Mouse (Mus musculus) small intestine, adult 2 months (tissue): ENCODE results near the gene Hoxb3. TPM values are rescaled to one million over a fixed set of nuclear protein-coding genes. Genes with fewer than 3 reads are reported as not detected.
A peak's percentile ranks its signal among the peaks of the same experiment; 100 is the strongest.

Experiments used
- H3K27ac ChIP-seq: fragments of 200-500 bp; 2 replicates; pipeline ENCODE4 v1.5.1; 2012; ENCODE audit warnings: low read depth, low read length, control low read depth, inconsistent platforms; ENCODE audit not compliant: insufficient read depth
- H3K27me3 ChIP-seq: fragments of 200-500 bp; 2 replicates; pipeline ENCODE4 v1.6.1; 2012; ENCODE audit warnings: mild to moderate bottlenecking, moderate library complexity, low read length, inconsistent platforms; ENCODE audit not compliant: control insufficient read depth, insufficient read depth
- H3K36me3 ChIP-seq: fragments of 200-500 bp; 2 replicates; pipeline ENCODE4 v1.6.1; 2012; ENCODE audit warnings: mild to moderate bottlenecking, low read length, control low read depth, inconsistent platforms; ENCODE audit not compliant: control insufficient read depth, insufficient read depth
- H3K4me1 ChIP-seq: fragments of 200-500 bp; 2 replicates; pipeline ENCODE4 v1.6.1; 2012; ENCODE audit warnings: low read length, inconsistent platforms, mixed read lengths; ENCODE audit not compliant: control insufficient read depth, insufficient read depth, insufficient read length
- H3K4me3 ChIP-seq: fragments of 200-500 bp; 2 replicates; pipeline ENCODE4 v1.5.1; 2012; ENCODE audit warnings: low read depth, mild to moderate bottlenecking, control low read depth, inconsistent platforms, low read length, moderate library complexity
- CTCF ChIP-seq: fragments of 200-500 bp; IDR thresholded peaks from 2 replicates; pipeline ENCODE4 v1.5.1; 2012; ENCODE audit warnings: low read depth, mild to moderate bottlenecking, control low read depth, inconsistent platforms, low read length, moderate library complexity, mixed read lengths; ENCODE audit not compliant: insufficient replicate concordance, insufficient read length; ENCODE audit errors: extremely low read depth
- POLR2A ChIP-seq: fragments of 200-500 bp; IDR thresholded peaks from 2 replicates; pipeline ENCODE4 v1.6.1; 2012; ENCODE audit warnings: low read depth, mild to moderate bottlenecking, control low read depth, inconsistent platforms, low read length, moderate library complexity
- WGBS: fragments of 180-500 bp; shearing (Covaris S2); methylation state at CpG from one replicate; pipeline ENCODE4 v1.1.7; 2018; 5-methylcytosine and 5-hydroxymethylcytosine counted together
- polyA plus RNA-seq: library from polyadenylated mRNA; depleted of rRNA; stranded (reverse); fragments of >200 nt; gene quantifications from 2 replicates; pipeline ENCODE4 v1.2.3, GENCODE M21; 2012

Gene Hoxb3
- polyA plus RNA-seq, 1 experiment, result 5.5 TPM

DNA sequence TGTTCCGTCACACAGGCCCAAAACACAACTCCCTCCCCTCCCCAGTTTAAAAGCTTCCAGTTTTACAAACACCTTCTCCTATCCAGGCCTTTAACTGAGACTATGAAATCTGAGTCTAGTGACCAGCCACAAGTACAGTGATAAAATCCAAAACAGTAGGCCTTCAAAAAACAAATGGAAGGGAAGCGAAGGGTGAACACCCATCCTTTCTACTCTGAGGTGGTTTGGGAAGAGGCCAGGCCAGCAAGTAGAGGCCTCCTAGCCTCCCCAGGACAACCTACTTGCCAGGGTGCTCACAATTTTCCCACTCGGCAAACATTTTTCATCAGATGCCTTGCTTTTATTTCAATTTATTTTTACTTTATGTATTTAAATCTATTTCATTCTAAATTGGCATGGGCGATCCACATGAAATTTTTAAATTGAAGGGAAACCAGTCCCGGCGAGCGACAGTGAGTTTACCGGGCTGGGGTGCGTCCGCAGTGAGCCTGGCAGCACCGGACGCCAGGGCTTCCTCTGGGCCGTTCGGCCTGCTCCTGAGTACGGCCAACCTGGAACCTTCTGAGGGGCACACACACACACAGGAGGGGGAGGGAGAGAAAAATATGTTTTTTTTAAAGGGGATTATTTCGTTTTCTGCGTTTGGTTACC, 32.3 kb upstream of the Hoxb3 start:
- H3K27me3 ChIP-seq, result peaks cover 66% of the 10 kb centered on the region
- WGBS, result 41% methylated on average over 17 of the region's 17 CpGs

DNA sequence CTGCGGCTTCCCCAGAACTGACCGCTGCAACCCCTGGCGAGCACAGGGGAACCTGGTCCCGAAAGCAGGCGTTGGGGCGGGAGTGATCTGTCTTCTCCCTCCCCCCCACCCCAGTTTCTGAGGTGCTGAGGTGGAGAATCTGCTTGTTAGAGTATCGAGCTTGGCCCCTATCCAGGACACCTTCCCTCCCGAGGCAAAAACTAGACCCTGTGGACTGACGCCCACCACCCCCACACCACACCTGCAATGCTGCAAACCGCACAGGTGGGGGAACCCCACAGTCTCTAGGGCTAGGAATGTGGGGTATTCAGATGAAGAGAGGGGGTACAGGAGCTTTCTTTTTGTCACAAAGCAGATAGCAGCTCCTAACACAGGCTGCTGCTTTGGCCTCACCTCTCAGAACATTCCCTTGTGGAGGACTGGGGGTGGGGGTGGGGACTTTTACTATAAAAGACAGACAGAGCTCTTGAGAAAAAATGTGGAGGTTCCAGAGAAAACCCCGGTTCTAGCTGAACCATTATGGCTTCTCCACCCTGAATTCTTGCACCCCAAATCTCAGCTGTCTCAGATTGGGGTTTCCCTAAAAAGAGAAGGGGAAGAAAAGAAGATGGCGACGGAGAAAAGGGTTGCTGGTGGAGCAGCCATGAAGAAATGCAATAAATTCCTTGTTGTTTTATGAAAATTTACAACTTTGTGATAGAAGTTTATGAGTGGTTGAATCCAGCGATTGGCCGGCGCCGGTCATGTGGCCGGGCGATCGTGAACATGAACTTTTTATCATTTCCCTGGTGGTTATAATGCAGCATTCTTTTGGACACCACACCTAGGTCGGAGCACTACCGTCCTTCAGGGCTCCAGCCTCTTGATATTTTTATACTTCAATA, 31.2 kb upstream of the Hoxb3 start, which contains the start of gene Hoxb6:
Gene Hoxb6 (plus strand): TSS at position 796 of the 884 bp plus-strand sequence.
- Histone ChIP-seq H3K27me3 (peaks cover 63% of the 10 kb centered on the region), H3K36me3 (no peaks in the 10 kb centered on the region), H3K4me1 (peaks cover 3% of the 10 kb centered on the region; the same call in 1 of the 2 replicates), H3K27ac (peak within 1 kb of the TSS; percentile 63), H3K4me3 (peak within 1 kb of the TSS; percentile 66)
- no peak for TF ChIP-seq CTCF
- TF ChIP-seq POLR2A, result no peak
- WGBS, result 12% methylated on average over 22 of the region's 22 CpGs

More for the DNA sequence above, 32.3 kb upstream of the Hoxb3 start:
- no peak overlapping the region for H3K27ac ChIP-seq
- no peaks in the 10 kb centered on the region for H3K36me3 ChIP-seq
- no peak overlapping the region for H3K4me3 ChIP-seq
- H3K4me1 ChIP-seq, result peaks cover 3% of the 10 kb centered on the region; the same call in 1 of the 2 replicates
- TF ChIP-seq CTCF, result no peak

DNA sequence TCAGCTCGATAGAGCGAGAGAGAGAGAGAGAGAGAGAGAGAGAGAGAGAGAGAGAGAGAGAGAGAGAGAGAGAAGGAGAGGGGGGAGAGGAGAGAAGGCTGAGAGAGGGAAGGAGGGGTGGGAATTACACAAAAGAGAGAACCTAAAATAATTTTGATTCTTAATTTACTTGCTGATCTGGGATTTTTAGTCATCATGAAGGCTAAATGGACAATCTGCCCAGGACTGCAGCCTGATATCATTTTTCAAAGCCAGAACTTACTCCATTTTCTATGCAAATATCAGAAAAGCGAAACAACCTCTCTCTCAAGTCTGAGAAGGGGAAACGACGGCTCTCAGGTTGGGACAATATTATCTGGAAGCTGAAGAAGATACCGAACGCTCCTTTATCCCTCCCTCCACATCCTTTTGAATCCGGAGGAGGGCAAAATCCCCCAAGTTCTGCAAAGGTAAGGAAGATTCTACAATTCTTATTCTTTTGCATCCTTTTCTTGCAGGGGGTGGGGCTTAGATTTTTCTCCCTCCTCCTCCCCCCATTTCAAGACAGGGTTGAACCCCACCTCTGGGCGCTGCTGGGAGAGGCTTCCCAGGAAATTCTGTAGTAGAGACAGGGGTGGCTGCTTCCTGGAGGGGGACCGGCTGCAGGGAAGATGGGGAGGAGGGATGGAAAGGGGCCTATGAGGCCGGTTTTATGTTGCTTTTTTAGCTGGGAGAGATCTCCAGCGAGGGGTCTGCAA, 30.4 kb upstream of the Hoxb3 start:
- 7% methylated on average over 12 of the region's 12 CpGs for WGBS
- Histone ChIP-seq H3K27me3 (peaks cover 62% of the 10 kb centered on the region), H3K4me1 (peaks cover 3% of the 10 kb centered on the region; the same call in 1 of the 2 replicates), H3K4me3 (peak overlapping the region; percentile 66), H3K27ac (peak overlapping the region; percentile 63), H3K36me3 (no peaks in the 10 kb centered on the region)
- TF ChIP-seq CTCF (no peak), POLR2A (no peak)

GRCm38 (mm10) chr11:96293302-96293921, 29.7 kb upstream of the Hoxb3 start:
- Histone ChIP-seq H3K4me3 (peak overlapping the region; percentile 66), H3K27me3 (peaks cover 61% of the 10 kb centered on the region), H3K4me1 (peaks cover 3% of the 10 kb centered on the region; the same call in 1 of the 2 replicates), H3K36me3 (no peaks in the 10 kb centered on the region), H3K27ac (peak overlapping the region; percentile 25; the same call in 1 of the 2 replicates)
- WGBS, result 8% methylated on average over 22 of the region's 22 CpGs
- no peak for TF ChIP-seq POLR2A
- 0 out of 2 replicates have a peak, but pooled peaks have one; percentile 6 for TF ChIP-seq CTCF

DNA sequence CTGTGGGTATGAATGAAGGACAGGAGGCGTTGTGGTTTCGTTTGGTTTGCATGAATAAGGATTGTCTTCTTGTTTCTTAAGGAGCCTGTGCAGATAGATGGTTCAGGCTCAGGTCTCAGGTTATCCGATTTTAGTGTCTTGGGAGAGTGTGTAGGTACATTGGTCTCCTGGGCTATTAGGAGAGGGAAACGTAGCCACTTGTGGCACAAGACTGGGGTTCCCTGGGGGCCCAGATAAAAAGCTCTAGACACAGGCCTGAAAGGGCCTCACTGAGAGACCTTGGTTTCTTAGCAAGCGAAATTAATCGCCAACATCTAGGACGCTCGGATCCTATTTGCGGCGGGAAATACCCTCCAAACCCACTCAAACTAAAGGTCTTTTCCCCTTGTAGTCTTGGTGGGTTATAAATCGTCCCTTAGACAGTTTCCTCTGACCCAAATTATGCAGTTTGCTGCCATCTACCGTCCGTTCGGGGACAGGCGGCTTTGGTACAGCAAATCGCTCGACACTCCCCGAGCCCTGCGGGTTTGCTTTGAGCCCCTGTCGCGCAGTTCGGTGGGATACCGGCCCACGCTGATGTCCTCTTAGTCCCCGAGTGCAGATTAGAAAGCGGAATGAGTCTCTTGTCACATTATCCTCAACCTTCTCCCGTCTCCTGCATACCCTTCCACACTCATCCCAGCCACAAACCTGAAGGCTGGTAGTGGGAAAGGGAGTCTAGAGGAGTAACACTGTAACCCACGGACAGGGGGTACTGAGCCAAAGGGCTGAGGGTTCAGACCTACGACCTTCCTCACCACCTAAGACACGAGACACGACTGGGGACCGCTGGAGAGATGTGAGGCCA, 28.7 kb upstream of the Hoxb3 start:
- WGBS, result 2% methylated on average over 32 of the region's 32 CpGs
- Histone ChIP-seq H3K27ac (no peak overlapping the region), H3K4me1 (peaks cover 5% of the 10 kb centered on the region; the same call in 1 of the 2 replicates), H3K27me3 (peaks cover 65% of the 10 kb centered on the region), H3K4me3 (peak overlapping the region; percentile 50), H3K36me3 (no peaks in the 10 kb centered on the region)
- TF ChIP-seq CTCF (peak; percentile 67; the same call in 1 of the 2 replicates), POLR2A (no peak)
